Mouse (Mus musculus): Measurements from ENCODE around the gene Wbp1l.

Gene Wbp1l

DNA sequence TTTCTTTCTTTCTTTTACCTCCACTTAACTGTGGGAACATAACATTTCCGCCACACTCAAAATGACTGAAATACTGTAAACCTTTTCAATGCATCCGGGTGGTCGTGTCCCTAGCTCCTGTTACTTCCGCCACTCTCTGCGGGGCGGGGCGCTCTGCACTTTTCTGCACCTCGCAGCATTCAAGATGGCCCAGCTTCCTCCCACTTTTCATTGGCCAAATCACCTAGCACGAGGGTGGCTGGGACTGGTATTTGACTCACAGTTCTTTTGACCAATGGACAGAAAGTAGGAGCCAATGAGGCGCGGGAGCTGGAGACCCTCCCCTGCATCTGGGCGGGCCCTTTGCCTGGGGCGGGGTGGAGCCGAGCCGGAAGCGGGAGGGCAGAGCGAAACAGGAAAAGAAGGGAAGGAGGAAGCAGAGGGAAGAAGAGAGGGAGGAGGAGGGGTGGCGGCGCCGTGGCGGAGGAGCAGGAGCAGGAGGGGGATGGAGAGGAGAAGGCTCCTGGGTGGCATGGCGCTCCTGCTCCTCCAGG lies at the start of gene Wbp1l:
TSS of gene Wbp1l (plus strand) at position 365 of the 533 bp plus-strand sequence.
- CTCF ChIA-PET, result interaction anchor here (0.6 to 0.9 kb wide), 3 partner anchors 13 to 33 kb away, joined by 4 to 7 read pairs (median 4); no protein-coding TSS in a partner anchor

DNA sequence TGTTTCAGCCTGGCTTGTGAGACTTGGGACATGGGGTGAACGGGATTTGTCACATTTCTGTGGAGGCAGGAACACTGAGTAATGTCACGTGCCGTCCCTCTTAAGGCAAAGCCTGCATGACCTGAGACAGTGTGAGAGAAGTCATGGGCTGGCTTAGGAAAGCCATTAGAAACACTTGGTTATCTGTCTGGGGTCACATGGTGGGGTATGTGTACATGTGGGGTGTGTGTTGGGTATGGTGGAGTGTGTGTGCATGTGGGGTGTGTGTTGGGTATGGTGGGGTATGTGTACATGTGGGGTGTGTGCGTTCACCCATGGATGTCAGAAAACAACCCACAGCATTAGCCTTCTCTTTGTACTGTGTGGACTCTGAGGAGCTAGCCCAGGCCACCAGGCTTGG lies 48.5 kb upstream of the Wbp1l start:
- CTCF ChIA-PET, result no interaction called here

- CTCF ChIA-PET, result interaction anchor here (0.6 kb wide), 1 partner anchor 10 kb away, joined by 7 read pairs; no protein-coding TSS in a partner anchor
Observed at GRCm38 (mm10) chr19:46552496-46552895, 46.4 kb upstream of the Wbp1l start.

GRCm38 (mm10) chr19:46553541-46553955 lies 45.3 kb upstream of the Wbp1l start:
- CTCF ChIA-PET, result no interaction called here

GRCm38 (mm10) chr19:46558009-46558408 lies 40.9 kb upstream of the Wbp1l start:
- CTCF ChIA-PET, result no interaction called here

- CTCF ChIA-PET, result no interaction called here
Observed at GRCm38 (mm10) chr19:46558631-46559030, 40.3 kb upstream of the Wbp1l start.

DNA sequence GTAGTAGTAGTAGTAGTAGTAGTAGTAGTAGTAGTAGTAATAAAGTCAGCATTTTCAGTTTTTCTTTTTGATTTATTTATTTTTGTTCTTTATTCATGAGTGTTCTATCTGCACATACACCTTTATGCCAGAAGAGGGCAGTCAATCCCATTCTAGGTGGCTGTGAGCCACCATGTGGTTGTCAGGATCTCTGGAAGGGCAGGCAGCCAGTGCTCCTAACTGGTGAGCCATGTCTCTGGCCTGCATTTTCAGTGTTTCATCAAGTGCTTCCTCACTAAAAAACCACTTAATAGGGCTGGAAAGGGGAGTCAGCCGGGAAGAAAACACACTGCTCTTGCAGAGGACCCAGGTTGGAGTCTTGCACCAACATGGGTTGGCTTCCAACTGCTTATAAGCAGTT lies 36.8 kb upstream of the Wbp1l start:
- CTCF ChIA-PET, result no interaction called here

- CTCF ChIA-PET, result interaction anchor here (0.6 to 0.7 kb wide), 2 partner anchors 10 to 53 kb away, joined by 7 to 8 read pairs; no protein-coding TSS in a partner anchor
Observed at GRCm38 (mm10) chr19:46562581-46563515, 36.0 kb upstream of the Wbp1l start.

DNA sequence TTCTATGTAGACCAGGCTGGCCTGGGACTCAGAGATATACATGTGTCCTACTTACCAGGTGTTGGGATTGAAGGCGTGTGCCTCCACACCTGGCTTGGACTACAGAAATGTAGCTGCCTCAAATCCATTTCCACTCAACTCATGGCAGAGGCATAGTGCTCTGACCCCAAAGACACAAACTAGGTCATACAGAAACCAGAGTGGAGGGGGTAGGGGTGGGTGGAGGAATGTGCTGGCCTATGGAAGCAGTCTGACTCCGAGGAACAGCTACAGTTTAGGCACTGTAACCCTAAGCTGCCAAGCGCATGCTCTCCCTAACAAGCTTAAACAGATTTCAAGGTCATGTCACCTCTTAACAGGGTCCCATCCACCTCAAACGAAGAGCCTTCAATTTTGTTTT lies 35.3 kb upstream of the Wbp1l start:
- CTCF ChIA-PET, result no interaction called here

DNA sequence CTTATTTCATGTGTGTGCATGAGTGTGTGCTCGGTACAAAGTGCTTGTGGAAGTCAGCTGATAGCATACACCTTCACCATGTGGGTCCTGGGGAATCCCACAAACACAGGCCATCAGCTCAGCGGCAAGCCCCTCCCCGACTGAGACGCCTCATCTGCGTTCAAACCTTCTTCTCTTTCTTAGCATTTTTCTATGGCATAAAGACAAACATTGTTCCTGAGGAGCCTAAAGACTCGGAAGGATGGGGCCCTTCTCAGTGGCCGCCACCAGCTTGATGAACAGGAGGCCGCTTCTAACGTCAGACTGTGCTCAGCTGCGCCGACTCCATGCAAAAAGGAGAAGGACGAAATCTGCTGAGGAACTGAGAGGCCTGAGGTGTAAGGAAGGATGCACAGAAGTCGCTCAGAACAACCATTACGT lies 34.8 kb upstream of the Wbp1l start:
- CTCF ChIA-PET, result no interaction called here

- CTCF ChIA-PET, result interaction anchor here (0.6 kb wide), 1 partner anchor 552 kb away, joined by 3 read pairs; no protein-coding TSS in a partner anchor
Observed at GRCm38 (mm10) chr19:46571211-46571877, 27.5 kb upstream of the Wbp1l start.

GRCm38 (mm10) chr19:46571878-46572244 lies 27.0 kb upstream of the Wbp1l start:
- CTCF ChIA-PET, result no interaction called here

- CTCF ChIA-PET, result interaction anchor here (0.7 kb wide), 1 partner anchor 26 kb away, joined by 4 read pairs; no protein-coding TSS in a partner anchor
Observed at GRCm38 (mm10) chr19:46572548-46572947, 26.3 kb upstream of the Wbp1l start.

DNA sequence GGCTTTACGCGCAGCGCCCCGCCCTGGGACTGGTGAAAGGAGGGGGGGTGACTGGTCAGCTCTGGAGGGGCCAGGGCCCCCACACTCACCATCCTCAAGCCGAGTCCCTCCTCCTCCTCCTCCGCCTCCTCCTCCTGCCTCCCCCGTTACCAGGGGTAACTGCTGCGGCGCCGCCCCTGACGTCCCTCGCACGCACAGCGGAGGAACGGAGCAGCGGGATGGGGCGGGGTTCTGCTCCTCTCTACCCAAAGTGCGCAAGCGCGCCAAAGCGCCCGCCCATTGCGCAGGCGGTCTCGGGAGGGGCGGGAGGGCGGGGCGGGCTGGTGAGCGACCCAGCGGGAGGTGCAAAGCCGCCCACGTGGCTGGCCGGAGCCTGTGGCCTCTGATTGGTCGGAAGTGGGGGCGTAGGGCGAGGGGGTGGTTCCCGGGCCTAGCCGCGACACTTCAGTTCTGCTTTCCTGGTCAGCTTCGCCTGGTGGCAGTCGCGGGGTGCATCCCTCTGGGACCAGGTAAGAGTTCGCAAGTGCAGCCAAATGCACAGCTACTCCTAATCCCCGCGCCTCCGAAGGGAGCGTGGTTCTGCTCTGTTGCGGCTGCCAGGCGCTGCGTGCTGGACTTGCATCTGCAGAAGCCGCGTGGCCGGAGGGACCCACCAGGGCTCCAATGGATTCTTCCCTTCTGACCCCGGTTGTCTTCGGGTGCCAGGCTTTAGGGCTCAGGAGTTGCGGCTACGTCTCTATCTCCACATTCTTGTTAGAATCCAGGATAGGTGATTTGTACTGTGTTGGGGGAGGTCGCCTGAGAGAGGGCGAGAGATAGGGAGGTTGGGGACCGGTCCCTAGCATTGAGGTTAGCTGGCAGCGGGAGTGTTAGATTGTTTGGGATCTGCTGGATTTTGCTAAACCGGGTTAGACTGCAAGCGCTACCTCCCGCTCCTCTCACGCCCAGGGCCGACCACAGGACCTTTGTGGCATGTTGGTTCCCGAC lies 25.6 kb upstream of the Wbp1l start, which contains the start of the genes Arl3 and Sfxn2:
TSS of gene Arl3 (minus strand) at position 248 of the 987 bp plus-strand sequence.
TSS of gene Sfxn2 (plus strand) at position 415 of the 987 bp plus-strand sequence.
- CTCF ChIA-PET, result interaction anchor here (0.5 to 0.7 kb wide), 2 partner anchors 25 to 125 kb away, joined by 3 to 4 read pairs; no protein-coding TSS in a partner anchor

GRCm38 (mm10) chr19:46573990-46574389 lies 24.9 kb upstream of the Wbp1l start:
- CTCF ChIA-PET, result no interaction called here

- CTCF ChIA-PET, result no interaction called here
Observed at GRCm38 (mm10) chr19:46575196-46575595, 23.7 kb upstream of the Wbp1l start.

DNA sequence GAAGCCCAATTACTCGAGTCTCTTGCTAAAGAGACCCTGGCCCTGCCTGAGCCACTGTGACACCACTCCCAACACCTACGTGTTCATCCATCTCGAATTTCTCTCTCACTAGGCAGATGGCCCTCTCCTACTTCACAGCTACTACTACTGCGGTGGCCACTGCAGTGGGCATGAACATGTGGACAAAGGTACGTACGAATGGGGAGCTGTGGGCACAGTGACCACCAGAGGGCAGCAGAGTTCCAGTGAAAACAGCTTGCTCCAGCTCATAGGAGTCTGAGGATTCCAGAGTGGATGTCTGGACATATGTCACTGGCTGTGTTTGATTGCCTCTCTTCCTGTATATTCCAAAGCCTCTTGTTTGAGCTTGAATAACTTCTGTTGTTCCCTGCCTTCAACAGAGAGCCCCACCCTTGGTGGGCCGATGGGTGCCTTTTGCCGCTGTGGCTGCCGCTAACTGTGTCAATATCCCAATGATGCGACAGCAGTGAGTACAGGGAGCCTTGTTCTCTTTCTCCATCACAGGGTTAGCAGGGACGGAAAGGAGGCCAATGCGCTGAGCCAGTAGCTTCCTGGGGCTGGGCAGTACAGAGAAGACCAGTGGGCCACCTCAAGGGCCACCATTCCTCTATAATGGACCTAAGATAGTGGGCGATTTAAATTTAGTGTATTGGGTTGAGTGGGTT lies 10.9 kb upstream of the Wbp1l start:
- CTCF ChIA-PET, result interaction anchor here (0.5 to 1.0 kb wide), 6 partner anchors 10 to 1011 kb away, joined by 3 to 16 read pairs (median 6); no protein-coding TSS in a partner anchor

GRCm38 (mm10) chr19:46591575-46591974 lies 7.3 kb upstream of the Wbp1l start:
- CTCF ChIA-PET, result no interaction called here

DNA sequence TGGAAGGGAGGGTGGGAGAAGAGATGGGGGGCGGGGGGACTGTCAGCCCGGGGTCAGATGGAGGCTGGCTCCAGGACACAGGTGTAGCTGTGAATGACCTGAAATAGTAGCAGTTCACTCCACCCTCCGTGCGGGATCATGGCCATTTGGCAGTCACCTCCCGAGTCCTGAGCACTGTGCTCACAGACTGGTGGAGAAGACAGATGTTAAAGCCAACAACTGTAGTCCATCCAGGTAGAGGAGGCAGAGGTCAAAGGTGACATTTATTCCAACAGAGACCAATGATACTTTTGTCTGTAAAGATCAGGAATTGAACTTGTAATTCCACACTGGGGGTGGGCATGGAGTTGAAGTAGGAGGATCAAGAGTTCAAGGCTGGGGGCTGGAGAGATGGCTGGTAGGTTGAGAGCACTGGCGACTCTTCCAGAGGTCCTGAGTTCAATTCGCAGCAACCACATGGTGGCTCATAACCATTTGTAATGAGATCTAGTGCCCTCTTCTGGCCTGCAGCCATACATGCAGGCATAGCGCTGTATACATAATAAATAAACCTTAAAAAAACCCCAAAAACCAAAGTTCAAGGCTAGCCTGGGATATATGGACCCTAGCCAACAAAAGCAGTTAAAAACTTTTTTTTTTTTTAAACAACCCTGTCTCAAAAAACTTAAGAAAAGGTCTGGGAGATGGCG lies 6.0 kb upstream of the Wbp1l start:
- CTCF ChIA-PET, result interaction anchor here (0.7 kb wide), 2 partner anchors 24 to 147 kb away, joined by 3 to 5 read pairs; no protein-coding TSS in a partner anchor
